Mouse (Mus musculus): ENCODE data around the gene Areg. TPM values are rescaled to one million over a fixed set of nuclear protein-coding genes. Genes with fewer than 3 reads are reported as not detected.

Gene Areg
- polyA plus RNA-seq, 1 experiment: 0.08 TPM

GRCm38 (mm10) chr5:91111019-91111418, 28.4 kb upstream of the Areg start:
- Histone ChIP-seq H3K27me3 (ENCODE audit: control insufficient read depth, insufficient read depth, low read length) (no peaks in the 10 kb centered on the region), H3K4me3 (replicated peaks; ENCODE audit: insufficient read depth, low read depth, low read length) (no peak overlapping the region), H3K4me1 (ENCODE audit: control insufficient read depth, insufficient read depth, low read length) (no peaks in the 10 kb centered on the region), H3K27ac (ENCODE audit: insufficient read depth, low read length) (no peak overlapping the region)
- TF ChIP-seq POLR2A (IDR thresholded peaks at IDR 0.05; ENCODE audit: borderline replicate concordance, insufficient read depth, low read length): no peak
- no peak for TF ChIP-seq CTCF (IDR thresholded peaks at IDR 0.05; ENCODE audit: borderline replicate concordance, insufficient read depth, low read depth, low read length)
- DNase-seq: no peak
- WGBS: 44% methylated on average over 8 of the region's 8 CpGs

DNA sequence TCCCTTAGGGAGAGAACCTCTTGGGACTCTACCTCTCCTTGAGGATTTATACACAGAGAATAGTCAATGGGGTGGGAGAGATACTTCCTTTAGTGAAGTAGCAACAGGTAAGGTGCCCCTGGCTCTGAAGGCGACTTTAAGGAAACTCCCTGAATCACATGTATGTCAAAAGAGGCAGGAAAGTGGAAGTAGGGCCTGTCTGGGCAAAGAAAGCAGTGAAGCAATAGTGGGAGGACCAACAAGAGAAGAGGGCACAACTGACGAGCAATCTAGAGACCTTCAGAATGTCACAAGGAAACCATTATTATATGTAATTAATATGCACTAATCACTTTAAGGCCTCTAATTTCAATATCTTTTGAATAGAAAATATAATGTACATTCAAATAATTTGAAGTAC, 25.4 kb upstream of the Areg start:
- TF ChIP-seq CTCF (IDR thresholded peaks at IDR 0.05; ENCODE audit: borderline replicate concordance, insufficient read depth, low read depth, low read length) (no peak), POLR2A (IDR thresholded peaks at IDR 0.05; ENCODE audit: borderline replicate concordance, insufficient read depth, low read length) (no peak)
- Histone ChIP-seq H3K27ac (ENCODE audit: insufficient read depth, low read length) (no peak overlapping the region), H3K4me3 (replicated peaks; ENCODE audit: insufficient read depth, low read depth, low read length) (no peak overlapping the region), H3K27me3 (ENCODE audit: control insufficient read depth, insufficient read depth, low read length) (no peaks in the 10 kb centered on the region), H3K4me1 (ENCODE audit: control insufficient read depth, insufficient read depth, low read length) (no peaks in the 10 kb centered on the region)
- 94% methylated on average over 2 of the region's 2 CpGs for WGBS
- no peak for DNase-seq

DNA sequence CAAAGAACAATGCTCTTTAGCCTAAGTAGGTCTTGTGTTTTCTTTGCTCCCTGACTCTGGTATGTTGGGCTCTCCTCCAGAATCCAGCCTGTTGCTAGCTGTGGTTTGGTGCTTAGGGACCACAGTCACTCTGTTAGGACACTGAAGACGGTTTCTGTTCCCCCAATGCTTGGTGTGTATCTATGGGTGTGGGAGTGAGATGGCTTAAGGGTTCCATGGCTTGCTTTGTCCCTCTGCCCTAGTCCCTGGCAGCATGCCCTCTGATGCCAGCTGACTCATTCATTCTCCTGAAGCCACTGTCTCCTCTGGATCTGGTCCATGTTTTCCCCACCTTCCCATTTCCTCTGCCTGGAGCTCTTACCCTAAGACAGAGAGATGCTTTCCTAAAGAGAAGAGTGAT, 24.8 kb upstream of the Areg start:
- WGBS: 52% methylated on average over 1 of the region's 1 CpGs
- peak in 1 of 2 experiments; percentile 4 for DNase-seq
- Histone ChIP-seq H3K4me3 (replicated peaks; ENCODE audit: insufficient read depth, low read depth, low read length) (no peak overlapping the region), H3K4me1 (ENCODE audit: control insufficient read depth, insufficient read depth, low read length) (no peaks in the 10 kb centered on the region), H3K27me3 (ENCODE audit: control insufficient read depth, insufficient read depth, low read length) (no peaks in the 10 kb centered on the region), H3K27ac (ENCODE audit: insufficient read depth, low read length) (no peak overlapping the region)
- TF ChIP-seq POLR2A (IDR thresholded peaks at IDR 0.05; ENCODE audit: borderline replicate concordance, insufficient read depth, low read length) (no peak), CTCF (IDR thresholded peaks at IDR 0.05; ENCODE audit: borderline replicate concordance, insufficient read depth, low read depth, low read length) (no peak)

- Histone ChIP-seq H3K4me3 (replicated peaks; ENCODE audit: insufficient read depth, low read depth, low read length) (no peak overlapping the region), H3K27ac (ENCODE audit: insufficient read depth, low read length) (no peak overlapping the region), H3K27me3 (ENCODE audit: control insufficient read depth, insufficient read depth, low read length) (no peaks in the 10 kb centered on the region), H3K4me1 (ENCODE audit: control insufficient read depth, insufficient read depth, low read length) (no peaks in the 10 kb centered on the region)
- no peak for DNase-seq
- TF ChIP-seq CTCF (IDR thresholded peaks at IDR 0.05; ENCODE audit: borderline replicate concordance, insufficient read depth, low read depth, low read length) (no peak), POLR2A (IDR thresholded peaks at IDR 0.05; ENCODE audit: borderline replicate concordance, insufficient read depth, low read length) (no peak)
Measured at GRCm38 (mm10) chr5:91118618-91119017, 20.8 kb upstream of the Areg start.

GRCm38 (mm10) chr5:91123404-91123803, 16.0 kb upstream of the Areg start:
- 77% methylated on average over 4 of the region's 4 CpGs for WGBS
- Histone ChIP-seq H3K4me1 (ENCODE audit: control insufficient read depth, insufficient read depth, low read length) (no peaks in the 10 kb centered on the region), H3K4me3 (replicated peaks; ENCODE audit: insufficient read depth, low read depth, low read length) (no peak overlapping the region), H3K27me3 (ENCODE audit: control insufficient read depth, insufficient read depth, low read length) (no peaks in the 10 kb centered on the region), H3K27ac (ENCODE audit: insufficient read depth, low read length) (no peak overlapping the region)
- TF ChIP-seq POLR2A (IDR thresholded peaks at IDR 0.05; ENCODE audit: borderline replicate concordance, insufficient read depth, low read length) (no peak), CTCF (IDR thresholded peaks at IDR 0.05; ENCODE audit: borderline replicate concordance, insufficient read depth, low read depth, low read length) (no peak)
- DNase-seq: no peak

DNA sequence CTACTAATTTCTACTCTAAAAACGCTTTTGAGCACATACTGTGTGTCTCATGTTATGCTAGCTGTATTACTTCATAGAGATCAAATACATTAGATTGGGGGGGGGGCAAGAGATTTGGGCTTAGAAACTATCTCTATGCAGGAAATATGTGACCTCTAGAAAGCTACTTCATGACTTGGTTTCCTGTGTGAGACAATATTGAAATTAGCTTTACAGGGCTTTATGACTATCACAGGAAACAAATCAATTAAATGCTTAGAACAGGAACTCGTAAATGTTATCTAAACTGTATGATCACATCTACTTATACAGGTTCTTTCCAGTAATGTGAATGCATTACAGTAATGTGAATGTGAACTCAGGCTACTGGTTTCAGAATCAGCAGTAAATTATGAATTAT, 15.3 kb upstream of the Areg start:
- WGBS: 91% methylated on average over 2 of the region's 2 CpGs
- no peak overlapping the region for H3K27ac ChIP-seq (ENCODE audit: insufficient read depth, low read length)
- H3K4me3 ChIP-seq (replicated peaks; ENCODE audit: insufficient read depth, low read depth, low read length): no peak overlapping the region
- H3K27me3 ChIP-seq (ENCODE audit: control insufficient read depth, insufficient read depth, low read length): no peaks in the 10 kb centered on the region
- H3K4me1 ChIP-seq (ENCODE audit: control insufficient read depth, insufficient read depth, low read length): no peaks in the 10 kb centered on the region
- TF ChIP-seq POLR2A (IDR thresholded peaks at IDR 0.05; ENCODE audit: borderline replicate concordance, insufficient read depth, low read length) (no peak), CTCF (IDR thresholded peaks at IDR 0.05; ENCODE audit: borderline replicate concordance, insufficient read depth, low read depth, low read length) (no peak)
- no peak for DNase-seq

DNA sequence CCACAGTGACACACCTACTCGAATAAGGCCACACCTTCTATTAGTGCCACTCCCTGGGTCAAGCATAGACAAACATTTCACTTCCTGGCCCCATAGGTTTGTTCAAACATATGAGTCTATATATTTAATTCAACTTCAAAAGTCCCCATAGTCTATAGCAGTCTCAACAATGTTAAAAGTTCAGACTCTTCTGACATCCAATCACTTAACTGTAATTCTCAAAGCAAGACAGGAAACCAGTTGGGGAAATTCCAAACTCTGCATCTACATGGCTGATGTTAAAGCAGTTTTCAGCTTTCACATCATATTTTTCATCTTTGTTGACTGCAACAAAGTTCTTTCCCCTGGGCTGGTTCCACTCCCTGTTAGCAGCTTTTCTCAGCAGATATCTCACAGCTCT, 12.8 kb upstream of the Areg start:
- TF ChIP-seq CTCF (IDR thresholded peaks at IDR 0.05; ENCODE audit: borderline replicate concordance, insufficient read depth, low read depth, low read length) (no peak), POLR2A (IDR thresholded peaks at IDR 0.05; ENCODE audit: borderline replicate concordance, insufficient read depth, low read length) (no peak)
- 88% methylated on average over 1 of the region's 1 CpGs for WGBS

DNA sequence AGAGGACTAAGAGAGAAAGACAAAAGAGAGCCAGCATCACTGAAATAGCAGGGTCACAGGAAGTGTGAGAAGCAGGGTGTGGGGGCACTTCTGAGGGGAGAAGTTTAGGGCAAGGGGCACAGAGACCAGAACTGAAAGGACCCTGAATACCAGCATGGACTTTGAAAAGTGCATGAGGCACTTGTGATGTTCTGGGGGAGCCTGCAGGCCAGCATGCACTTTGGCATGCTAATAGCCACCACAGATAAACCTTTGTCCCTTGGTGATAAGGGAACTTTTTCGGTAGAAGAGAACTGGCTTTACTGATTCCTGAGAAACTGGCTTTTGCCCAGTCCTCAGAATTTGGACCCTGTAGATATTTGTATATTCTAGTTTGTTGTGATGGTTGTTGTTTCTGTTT, 4.4 kb upstream of the Areg start:
- Histone ChIP-seq H3K27ac (ENCODE audit: insufficient read depth, low read length) (no peak overlapping the region), H3K4me3 (replicated peaks; ENCODE audit: insufficient read depth, low read depth, low read length) (no peak overlapping the region), H3K27me3 (ENCODE audit: control insufficient read depth, insufficient read depth, low read length) (no peaks in the 10 kb centered on the region; the same call in 1 of the 2 replicates), H3K4me1 (ENCODE audit: control insufficient read depth, insufficient read depth, low read length) (no peaks in the 10 kb centered on the region)
- TF ChIP-seq POLR2A (IDR thresholded peaks at IDR 0.05; ENCODE audit: borderline replicate concordance, insufficient read depth, low read length) (no peak), CTCF (IDR thresholded peaks at IDR 0.05; ENCODE audit: borderline replicate concordance, insufficient read depth, low read depth, low read length) (no peak)
- DNase-seq: no peak
- WGBS: 49% methylated on average over 1 of the region's 1 CpGs

More for the DNA sequence above, 12.8 kb upstream of the Areg start:
- no peak overlapping the region for H3K27ac ChIP-seq (ENCODE audit: insufficient read depth, low read length)
- no peaks in the 10 kb centered on the region for H3K4me1 ChIP-seq (ENCODE audit: control insufficient read depth, insufficient read depth, low read length)
- no peak overlapping the region for H3K4me3 ChIP-seq (replicated peaks; ENCODE audit: insufficient read depth, low read depth, low read length)
- DNase-seq: no peak
- no peaks in the 10 kb centered on the region for H3K27me3 ChIP-seq (ENCODE audit: control insufficient read depth, insufficient read depth, low read length)
